Mouse (Mus musculus): Measurements from ENCODE around the gene Arhgef2.

Gene Arhgef2

GRCm38 (mm10) chr3:88640676-88641075 is 34.9 kb downstream of the Arhgef2 start:
- peak; percentile 68 for DNase-seq (ENCODE audit: low spot score)

DNA sequence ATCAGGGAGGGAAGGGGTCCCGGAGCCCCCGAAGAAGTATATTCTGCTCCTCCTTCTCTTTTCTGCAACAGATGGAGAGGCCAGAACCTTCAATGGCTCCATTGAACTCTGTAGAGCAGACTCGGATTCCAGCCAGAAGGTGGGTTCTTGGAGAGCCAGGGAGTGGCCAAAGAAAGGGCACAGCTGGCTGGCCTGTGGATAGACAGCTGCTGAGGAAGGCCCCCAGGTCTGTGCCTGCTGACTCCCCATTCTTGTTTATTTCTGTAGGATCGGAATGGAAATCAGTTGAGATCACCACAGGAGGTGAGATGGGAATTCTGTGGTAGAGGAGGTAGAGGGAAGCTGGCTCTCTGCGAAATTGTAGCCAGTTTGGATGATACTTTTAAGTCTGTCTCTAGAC is 37.3 kb downstream of the Arhgef2 start:
- DNase-seq (ENCODE audit: low spot score), result no peak

GRCm38 (mm10) chr3:88645937-88646336 is 40.2 kb downstream of the Arhgef2 start:
- DNase-seq (ENCODE audit: low spot score), result no peak

DNA sequence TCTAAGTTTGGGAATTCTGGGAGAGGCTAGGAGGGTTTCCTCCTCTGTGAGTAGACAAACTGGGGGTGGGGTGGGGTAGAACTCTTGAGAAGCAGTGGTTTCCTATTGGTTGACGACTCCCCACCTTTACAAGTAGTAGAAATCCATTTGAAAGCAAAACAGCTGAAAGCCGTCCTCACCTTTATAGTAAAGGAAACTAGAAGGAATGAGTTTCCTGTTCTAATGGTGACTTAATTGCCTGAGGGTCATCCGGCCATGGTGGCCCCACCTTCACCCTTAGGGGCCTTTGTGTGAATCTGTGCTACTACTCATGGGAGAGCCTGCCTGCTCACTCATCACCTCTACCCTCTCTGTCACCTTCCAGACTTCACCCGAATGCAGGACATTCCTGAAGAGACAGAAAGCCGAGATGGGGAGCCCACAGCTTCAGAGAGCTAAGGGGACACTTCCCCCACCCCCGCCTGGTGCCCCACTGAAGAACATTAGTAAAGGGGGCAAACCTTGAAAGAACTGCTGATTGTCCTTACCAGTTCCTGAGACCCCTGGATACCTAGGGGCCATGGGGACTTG is 40.7 kb downstream of the Arhgef2 start:
- DNase-seq (ENCODE audit: low spot score), result no peak

DNA sequence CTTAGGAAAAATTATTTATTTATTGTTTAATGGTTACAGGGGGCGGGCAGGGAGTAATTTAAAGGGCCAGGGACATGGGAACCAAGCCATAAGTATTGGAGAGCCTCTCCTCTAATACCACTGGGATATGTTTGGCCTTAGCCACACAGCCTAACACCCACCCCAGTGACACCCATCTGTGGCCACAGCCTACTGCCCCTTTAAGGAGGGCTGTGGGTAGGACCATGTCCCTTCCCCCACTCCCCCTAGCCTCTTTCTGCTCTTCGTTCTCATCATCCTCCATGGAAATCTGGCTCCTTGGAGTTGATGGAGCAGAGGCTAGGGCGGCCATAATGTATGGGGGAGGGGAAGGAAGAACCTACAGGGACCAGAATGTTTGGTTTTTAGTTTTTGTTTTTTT is 41.3 kb downstream of the Arhgef2 start:
- DNase-seq (ENCODE audit: low spot score), result no peak

DNA sequence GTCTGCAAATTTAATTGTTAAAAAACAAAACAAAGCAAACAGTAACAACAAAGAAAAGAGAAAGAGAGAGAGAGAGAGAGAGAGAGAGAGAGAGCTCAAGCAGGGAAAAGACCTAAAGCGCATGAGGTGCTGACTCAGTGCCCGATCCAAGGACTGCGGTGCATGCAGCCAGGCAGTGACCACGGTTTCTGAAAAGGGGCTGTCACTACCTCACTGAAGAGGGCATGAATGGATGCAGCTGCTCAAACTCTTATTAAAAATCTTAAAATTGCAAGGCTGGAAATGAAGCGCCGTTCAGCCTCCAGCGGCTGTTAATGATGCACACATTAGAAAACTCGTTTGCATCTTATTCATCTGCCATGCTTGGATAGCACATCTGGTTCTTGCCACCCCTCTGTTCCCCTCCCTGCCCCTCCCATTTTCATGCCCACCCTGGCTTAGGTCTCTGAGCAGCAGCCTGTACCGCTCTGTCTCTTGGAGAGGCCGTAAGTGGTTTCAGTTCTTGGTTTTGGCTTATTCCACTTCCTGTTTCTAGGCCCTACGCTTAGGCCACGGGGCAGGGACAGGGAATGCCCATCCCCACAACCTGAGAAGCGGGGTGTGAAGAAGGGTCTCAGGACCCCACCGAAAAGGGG is 42.1 kb downstream of the Arhgef2 start:
- DNase-seq (ENCODE audit: low spot score), result no peak

- no peak for DNase-seq (ENCODE audit: low spot score)
Measured at GRCm38 (mm10) chr3:88648452-88649168, 42.8 kb downstream of the Arhgef2 start.

GRCm38 (mm10) chr3:88649186-88649585 is 43.4 kb downstream of the Arhgef2 start:
- DNase-seq (ENCODE audit: low spot score), result no peak

GRCm38 (mm10) chr3:88649967-88650366 is 44.2 kb downstream of the Arhgef2 start:
- DNase-seq (ENCODE audit: low spot score), result no peak

GRCm38 (mm10) chr3:88650713-88651504 is 45.1 kb downstream of the Arhgef2 start:
- no peak for DNase-seq (ENCODE audit: low spot score)

DNA sequence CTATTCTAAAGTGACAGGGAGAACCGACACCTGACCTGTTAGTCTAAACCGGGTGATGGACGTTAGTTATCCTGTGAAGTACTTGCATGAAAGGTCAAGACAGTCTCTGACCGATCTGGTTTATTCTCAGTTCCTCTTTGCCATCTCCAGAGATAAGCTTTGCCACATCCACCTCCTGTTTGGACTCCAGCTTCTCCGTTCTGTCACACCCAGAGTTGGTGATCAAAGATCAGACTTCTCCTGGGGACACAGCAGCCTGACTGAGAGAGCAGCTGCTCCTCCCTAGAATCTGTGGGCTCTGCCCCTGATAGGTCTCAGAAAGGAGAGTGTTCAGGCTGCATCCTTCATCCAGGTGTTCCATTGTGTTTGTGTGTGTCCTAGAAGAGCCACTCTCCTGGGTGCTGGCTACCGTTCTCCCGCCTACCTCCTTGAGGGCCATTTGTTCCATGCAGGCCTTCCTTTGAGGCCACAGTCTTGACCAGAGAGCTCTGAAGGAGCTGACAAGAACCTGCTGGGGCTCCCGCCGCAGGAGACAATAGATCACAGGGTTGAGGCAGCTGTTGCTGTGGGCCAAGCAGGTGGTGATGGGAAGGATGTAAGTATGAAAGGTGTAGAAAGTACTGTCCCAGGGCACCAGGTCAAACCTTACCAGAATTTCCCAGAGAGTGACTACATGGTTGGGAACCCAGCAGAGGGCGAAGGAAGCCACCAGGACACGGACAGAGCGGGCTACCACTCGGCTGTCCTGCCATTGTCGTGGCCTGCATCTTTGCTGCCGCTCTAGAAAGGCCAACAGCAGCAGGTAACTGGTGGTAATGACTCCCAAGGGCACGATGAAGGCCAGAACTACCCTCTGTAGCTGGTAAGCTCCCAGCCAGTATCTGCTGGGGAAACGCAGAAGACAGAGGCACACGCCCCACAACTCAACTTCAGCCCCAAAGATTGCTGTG is 46.2 kb downstream of the Arhgef2 start:
- DNase-seq (ENCODE audit: low spot score), result no peak

- no peak for DNase-seq (ENCODE audit: low spot score)
Measured at GRCm38 (mm10) chr3:88652846-88653515, 47.2 kb downstream of the Arhgef2 start, which contains the start of gene Rxfp4. Rxfp4 (minus strand) TSS chr3:88653142.

DNA sequence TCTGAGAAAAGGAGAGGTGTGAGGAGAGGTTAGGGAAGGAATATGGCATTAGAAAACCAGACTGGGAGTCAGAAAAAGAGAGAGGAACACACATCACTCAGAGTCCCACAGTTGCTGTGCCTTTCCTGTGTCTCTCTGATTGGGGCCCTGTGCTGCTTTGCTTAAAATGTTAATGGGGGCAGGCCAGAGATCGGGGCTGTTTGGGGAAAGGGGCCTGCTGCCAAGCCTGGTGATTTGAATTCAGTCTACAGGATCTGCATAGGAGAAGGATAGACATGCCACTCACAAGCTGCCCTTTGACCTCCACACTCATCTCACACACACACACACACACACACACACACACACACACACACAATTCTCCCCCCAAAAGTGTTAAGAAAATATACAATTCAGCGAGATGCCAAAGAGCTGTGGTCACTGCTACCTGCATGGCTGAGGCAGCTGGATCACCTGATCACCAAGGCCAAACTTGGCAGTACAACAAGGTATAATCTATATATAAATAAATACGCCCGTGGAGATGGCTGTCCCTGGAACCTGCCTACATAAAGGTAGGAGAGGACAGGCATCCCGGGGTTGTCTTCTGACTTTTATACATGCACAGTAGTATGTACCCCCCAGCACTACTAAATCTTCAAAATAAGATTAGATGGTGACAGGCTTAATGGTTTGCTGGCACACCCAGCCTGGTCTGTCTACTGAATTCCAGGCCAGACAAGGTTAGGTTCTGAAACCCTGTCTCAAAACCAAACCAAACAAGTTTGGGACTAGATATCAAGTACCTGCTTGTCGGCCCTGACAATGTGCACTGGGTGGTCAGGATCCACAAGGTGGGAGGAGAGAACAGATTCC is 48.0 kb downstream of the Arhgef2 start:
- DNase-seq (ENCODE audit: low spot score), result no peak

DNA sequence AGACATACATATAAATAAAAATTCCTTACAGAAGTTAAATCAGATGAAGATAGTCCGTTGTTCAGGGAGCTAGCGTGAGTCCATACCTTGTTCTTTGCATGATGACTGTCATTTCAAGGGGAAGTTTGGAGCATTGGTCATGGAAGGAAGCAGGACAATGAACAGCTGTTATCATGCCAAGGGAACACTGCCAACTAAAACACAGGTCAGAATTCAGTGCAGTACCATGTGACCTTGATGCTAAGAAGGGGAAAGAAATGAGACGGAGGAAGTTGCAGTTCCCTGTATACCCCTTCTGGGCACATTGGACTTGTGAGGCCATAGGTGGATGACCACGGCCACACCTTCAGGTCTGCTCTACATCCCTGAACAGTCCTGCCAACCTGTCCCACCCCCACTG is 48.9 kb downstream of the Arhgef2 start:
- no peak for DNase-seq (ENCODE audit: low spot score)

- no peak for DNase-seq (ENCODE audit: low spot score)
Measured at GRCm38 (mm10) chr3:88655619-88656018, 49.9 kb downstream of the Arhgef2 start.

GRCm38 (mm10) chr3:88658441-88659127 is 52.8 kb downstream of the Arhgef2 start:
- no peak for DNase-seq (ENCODE audit: low spot score)

DNA sequence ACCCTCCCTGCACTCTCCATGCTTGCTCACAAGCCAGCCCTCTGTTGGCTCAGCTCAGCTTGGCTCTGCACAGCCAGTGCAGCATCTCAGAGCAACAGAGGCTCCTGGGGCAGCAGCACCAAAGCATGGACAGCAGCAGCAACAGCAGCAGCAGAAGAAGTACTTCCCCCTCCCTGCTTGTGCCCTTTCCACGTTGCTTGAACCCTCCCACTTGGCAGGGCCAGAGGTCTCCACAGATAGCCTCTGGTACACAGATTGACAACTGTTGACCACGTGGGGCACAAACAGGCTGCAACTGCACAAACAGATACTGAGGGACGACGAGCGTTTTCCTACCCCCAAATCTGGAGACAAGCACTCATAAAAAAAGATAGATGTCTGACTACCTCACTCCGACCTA is 54.0 kb downstream of the Arhgef2 start:
- no peak for DNase-seq (ENCODE audit: low spot score)

DNA sequence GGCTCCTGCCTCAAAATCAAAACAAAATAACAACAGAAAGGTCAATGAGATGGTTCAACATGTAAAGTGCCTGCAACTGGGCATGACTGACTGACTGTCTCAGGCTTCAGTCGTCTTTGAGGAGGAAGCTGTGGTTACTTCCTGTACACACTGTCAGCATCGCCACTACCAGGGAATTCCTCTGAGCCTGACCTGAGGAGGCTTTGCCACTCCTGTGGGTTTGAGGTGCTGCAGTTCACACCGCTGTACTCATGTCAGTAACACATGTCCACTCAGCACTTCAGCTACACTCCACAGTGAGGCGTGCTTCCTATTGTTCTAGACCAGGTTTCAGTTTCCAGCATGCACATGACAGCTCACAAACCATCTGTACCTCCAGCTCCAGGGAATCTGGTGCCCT is 58.3 kb downstream of the Arhgef2 start:
- DNase-seq (ENCODE audit: low spot score), result no peak

GRCm38 (mm10) chr3:88677399-88677798 is 71.6 kb downstream of the Arhgef2 start:
- DNase-seq (ENCODE audit: low spot score), result peak; percentile 94
